Mouse (Mus musculus) gastrocnemius, postnatal 10 days (tissue): ENCODE results near the gene Emc6. TPM values are rescaled to one million over a fixed set of nuclear protein-coding genes. Genes with fewer than 3 reads are reported as not detected.

Source experiments
- DNase-seq: peaks from one replicate; pipeline ENCODE4 v3.0.0; 2021; ENCODE audit warnings: mixed read lengths
- long read RNA-seq, 2 experiments: library from polyadenylated mRNA; stranded (forward); transcript quantifications; one replicate each; pipeline ENCODE4 v2.0.0; 2021
- total RNA-seq, 2 experiments: library from RNA; stranded (reverse); gene quantifications; 2 replicates each; pipeline ENCODE4 v1.2.3; 2021

The Emc6 gene
- total RNA-seq = 10 to 100 TPM; 70.7 to 81.6 TPM
- long read RNA-seq, experiment 1, transcript Emc6-201 (2 exons, 1,332 nt) = major isoform, 80 of 83 reads
- long read RNA-seq, experiment 1, partial matches to known transcripts = 0 of 83 reads
- long read RNA-seq, experiment 1, other reads (novel, unspliced or antisense) = 2 of 83 reads
- long read RNA-seq, experiment 2, transcript Emc6-201 (2 exons, 1,332 nt) = major isoform, 111 of 115 reads
- long read RNA-seq, experiment 2, partial matches to known transcripts = 0 of 115 reads
- long read RNA-seq, experiment 2, other reads (novel, unspliced or antisense) = 3 of 115 reads

GRCm38 (mm10) chr11:73176608-73177508, at the start of gene Emc6, which contains the start of gene Tax1bp3:
TSS of gene Emc6 (minus strand) at chr11:73177037.
TSS of gene Tax1bp3 (plus strand) at chr11:73177083.
- peak; percentile 97 for DNase-seq

GRCm38 (mm10) chr11:73225856-73226255, 49.0 kb upstream of the Emc6 start:
- no peak for DNase-seq

GRCm38 (mm10) chr11:73223966-73224365, 47.1 kb upstream of the Emc6 start:
- no peak for DNase-seq

- DNase-seq = no peak
Measured at GRCm38 (mm10) chr11:73222846-73223245, 46.0 kb upstream of the Emc6 start.

- DNase-seq = no peak
Measured at GRCm38 (mm10) chr11:73220651-73221050, 43.8 kb upstream of the Emc6 start.

GRCm38 (mm10) chr11:73219671-73220070, 42.8 kb upstream of the Emc6 start:
- DNase-seq = no peak

GRCm38 (mm10) chr11:73213956-73214355, 37.1 kb upstream of the Emc6 start:
- DNase-seq = no peak

- no peak for DNase-seq
Measured at GRCm38 (mm10) chr11:73207621-73208020, 30.8 kb upstream of the Emc6 start.

- no peak for DNase-seq
Measured at GRCm38 (mm10) chr11:73205194-73205593, 28.4 kb upstream of the Emc6 start.

- DNase-seq = no peak
Measured at GRCm38 (mm10) chr11:73203895-73204294, 27.1 kb upstream of the Emc6 start.

- DNase-seq = no peak
Measured at GRCm38 (mm10) chr11:73201597-73201996, 24.8 kb upstream of the Emc6 start.

GRCm38 (mm10) chr11:73201021-73201420, 24.2 kb upstream of the Emc6 start:
- no peak for DNase-seq

GRCm38 (mm10) chr11:73199879-73200278, 23.0 kb upstream of the Emc6 start:
- DNase-seq = no peak

- DNase-seq = peak; percentile 88
Measured at GRCm38 (mm10) chr11:73199230-73199712, 22.4 kb upstream of the Emc6 start, which contains the start of gene Shpk. TSS of gene Shpk (plus strand) at chr11:73199460.

GRCm38 (mm10) chr11:73198603-73199229, 21.9 kb upstream of the Emc6 start, which contains the start of gene Ctns:
TSS of gene Ctns (minus strand) at chr11:73199042.
- peak; percentile 63 for DNase-seq

- no peak for DNase-seq
Measured at GRCm38 (mm10) chr11:73198190-73198589, 21.4 kb upstream of the Emc6 start.

- no peak for DNase-seq
Measured at GRCm38 (mm10) chr11:73194444-73194843, 17.6 kb upstream of the Emc6 start.

- DNase-seq = no peak
Measured at GRCm38 (mm10) chr11:73193047-73193446, 16.2 kb upstream of the Emc6 start.

GRCm38 (mm10) chr11:73187231-73187630, 10.4 kb upstream of the Emc6 start:
- no peak for DNase-seq

- no peak for DNase-seq
Measured at GRCm38 (mm10) chr11:73185872-73186615, 9.2 kb upstream of the Emc6 start.

GRCm38 (mm10) chr11:73177895-73178294, 1.1 kb upstream of the Emc6 start:
- no peak for DNase-seq

- peak; percentile 83 for DNase-seq
Measured at GRCm38 (mm10) chr11:73177509-73177875, 655 bp upstream of the Emc6 start.
